Mouse (Mus musculus) layer of hippocampus, adult 11-12 months (tissue): ENCODE measurements around the gene Acnat1.
"Not testable (repeated sequence)": the region's sequence is repeated elsewhere in the genome, so short reads cannot be mapped to it uniquely, and the experiment has no call there.

ENCODE experiments used
- DNase-seq: peaks from one replicate; pipeline ENCODE4 v3.0.0; 2022; ENCODE audit warnings: low spot score

Gene Acnat1

GRCm38 (mm10) chr4:49473435-49474100 is at the start of gene Acnat1:
Gene Acnat1, minus strand, starts transcription at chr4:49473912.
- no peak for DNase-seq

- peak; percentile 80 for DNase-seq
These were observed 48.9 kb upstream of the Acnat1 start for GRCm38 (mm10) chr4:49522576-49522975.

DNA sequence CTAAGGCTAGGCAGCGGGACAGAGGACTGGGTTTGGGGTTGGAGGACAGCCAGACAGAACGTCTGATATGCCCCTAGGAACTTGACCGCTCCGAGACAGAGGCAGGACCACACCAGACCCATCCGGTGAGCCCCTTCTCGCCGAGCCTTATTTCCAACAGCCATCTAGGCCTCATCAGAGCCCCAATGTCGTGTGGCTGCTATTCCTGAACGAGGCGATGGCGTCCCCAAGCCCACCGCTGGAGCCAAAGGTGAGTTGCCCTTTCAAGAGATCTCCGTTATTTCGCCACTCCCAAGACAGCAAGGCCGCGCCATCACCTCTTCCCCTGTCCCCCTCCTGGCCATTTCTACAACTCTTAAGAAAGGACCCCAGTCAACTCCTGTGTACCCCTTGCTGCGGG is 47.6 kb upstream of the Acnat1 start:
- no peak for DNase-seq

GRCm38 (mm10) chr4:49520572-49521340 is 47.0 kb upstream of the Acnat1 start, which contains the start of the genes Mrpl50 and Zfp189:
Gene Mrpl50, minus strand, starts transcription at chr4:49521093.
Gene Zfp189, plus strand, starts transcription at chr4:49521176.
- peak; percentile 97 for DNase-seq

DNA sequence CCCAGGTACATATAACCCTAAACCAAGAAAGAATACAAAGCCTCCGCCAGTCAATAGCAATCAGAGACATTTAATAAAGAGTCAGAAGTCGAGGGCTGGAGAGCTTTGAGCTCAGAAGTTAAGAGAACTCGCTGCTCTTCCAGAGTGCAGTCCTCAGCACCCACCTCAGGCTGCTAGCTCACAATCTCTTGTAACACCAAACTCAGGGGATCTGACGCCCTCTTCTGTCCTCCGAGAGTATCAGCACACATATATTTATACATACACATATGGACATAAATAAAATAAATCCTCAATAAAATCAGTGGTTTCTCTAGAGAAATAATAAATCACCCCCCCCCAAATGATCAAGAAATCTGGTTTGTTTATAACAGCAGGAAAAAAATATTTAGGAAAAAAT is 45.8 kb upstream of the Acnat1 start:
- no peak for DNase-seq

GRCm38 (mm10) chr4:49514441-49514840 is 40.7 kb upstream of the Acnat1 start:
- DNase-seq, result no peak

- no peak for DNase-seq
These were observed 38.9 kb upstream of the Acnat1 start for GRCm38 (mm10) chr4:49512636-49513035.

- not testable (repeated sequence) for DNase-seq
These were observed 36.6 kb upstream of the Acnat1 start for GRCm38 (mm10) chr4:49510236-49510835.

DNA sequence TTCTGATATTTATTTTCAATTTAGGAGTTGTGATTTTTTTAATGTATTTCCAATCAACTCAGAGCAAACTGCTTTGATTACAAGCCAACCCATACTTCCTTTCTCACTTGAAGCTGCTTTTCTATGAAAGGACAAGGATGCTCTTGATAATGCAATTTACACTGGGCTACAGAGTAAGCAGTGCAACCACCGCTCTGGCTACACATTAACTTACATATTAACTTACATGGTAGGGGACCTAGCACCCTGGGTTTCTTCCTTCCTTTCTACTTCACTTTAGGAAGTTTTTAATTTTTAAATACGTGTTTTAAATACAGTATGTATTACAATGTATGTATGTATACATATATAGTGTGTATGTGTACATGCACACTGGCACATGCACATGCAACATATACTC is 35.5 kb upstream of the Acnat1 start:
- no peak for DNase-seq

DNA sequence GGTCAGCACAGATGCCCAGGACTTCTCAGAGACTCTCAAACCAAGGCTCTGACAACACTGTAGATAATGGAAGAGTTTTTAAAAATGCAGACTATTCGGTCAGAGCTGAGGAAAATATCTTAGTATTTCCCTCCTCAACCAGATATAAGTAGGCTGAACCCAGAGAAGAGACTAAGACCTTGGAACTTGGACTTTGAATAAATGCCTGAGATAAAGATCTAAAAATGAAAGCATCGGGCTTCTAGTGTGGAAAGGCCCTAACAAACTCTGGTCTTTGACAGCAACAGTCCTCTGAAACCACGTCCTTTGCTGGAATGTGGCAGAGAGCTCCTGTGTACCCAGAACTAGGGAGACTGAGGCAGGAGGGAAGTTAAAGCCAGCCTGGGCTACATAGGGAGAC is 32.7 kb upstream of the Acnat1 start, which contains the start of gene Baat:
Gene Baat, minus strand, starts transcription at position 172 of the 400 bp plus-strand sequence.
- DNase-seq, result no peak

- DNase-seq, result no peak
These were observed 29.9 kb upstream of the Acnat1 start for GRCm38 (mm10) chr4:49503563-49503962.

DNA sequence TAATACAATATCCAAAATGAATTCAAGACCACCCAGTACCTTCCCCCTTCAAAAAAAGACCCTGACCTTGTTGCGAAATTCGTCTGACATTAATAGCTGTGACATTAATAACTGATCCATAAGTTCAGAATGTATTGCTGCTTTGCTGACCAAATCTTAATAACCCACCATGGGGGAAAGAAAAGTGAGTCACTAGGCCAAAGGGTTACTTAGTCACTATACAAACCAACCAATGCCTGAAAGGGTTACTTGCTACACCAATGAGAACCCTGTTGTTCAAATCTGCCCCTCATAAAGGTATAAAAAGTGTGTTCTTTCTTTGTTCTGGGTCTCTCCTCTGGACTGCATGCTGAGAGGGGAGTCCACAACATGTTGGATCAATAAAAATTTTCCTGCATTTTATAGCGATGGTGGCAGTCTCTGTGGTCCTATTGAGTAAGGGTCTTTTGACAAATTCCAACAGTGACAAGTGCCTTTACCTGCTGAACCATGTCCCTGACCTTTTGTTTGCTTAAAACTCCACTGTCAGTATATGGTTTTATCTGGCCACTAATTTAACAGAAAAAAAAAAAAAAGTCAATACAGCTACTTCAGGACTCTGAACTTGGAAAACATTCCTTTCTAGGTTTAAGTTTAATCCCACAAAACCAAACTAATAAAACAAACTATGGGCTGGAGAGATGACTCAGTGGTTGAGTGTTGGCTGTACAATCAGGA is 12.4 kb upstream of the Acnat1 start:
- DNase-seq, result not testable (repeated sequence)

DNA sequence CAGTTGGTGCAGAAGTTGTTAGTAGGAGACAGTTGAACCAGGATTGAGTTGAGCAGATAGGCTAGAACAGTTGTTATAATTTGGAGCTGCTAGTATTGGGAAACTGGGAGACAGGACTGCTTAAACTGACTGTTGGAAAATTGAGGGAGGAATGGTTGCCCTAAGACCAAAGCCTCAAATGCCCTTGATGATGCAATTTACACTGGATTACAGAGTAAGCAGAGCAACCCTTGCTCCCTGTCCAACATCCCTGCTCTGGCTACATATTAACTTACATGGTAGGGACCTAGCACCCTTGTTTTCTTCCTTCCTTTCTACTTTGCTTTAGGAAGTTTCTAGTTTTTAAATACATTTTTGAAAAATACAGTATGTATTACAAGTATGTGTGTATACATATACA is 11.7 kb upstream of the Acnat1 start:
- DNase-seq, result no peak

- no peak for DNase-seq
These were observed 7.2 kb upstream of the Acnat1 start for GRCm38 (mm10) chr4:49480896-49481295.

- DNase-seq, result no peak
These were observed 6.5 kb upstream of the Acnat1 start for GRCm38 (mm10) chr4:49480104-49480760.

DNA sequence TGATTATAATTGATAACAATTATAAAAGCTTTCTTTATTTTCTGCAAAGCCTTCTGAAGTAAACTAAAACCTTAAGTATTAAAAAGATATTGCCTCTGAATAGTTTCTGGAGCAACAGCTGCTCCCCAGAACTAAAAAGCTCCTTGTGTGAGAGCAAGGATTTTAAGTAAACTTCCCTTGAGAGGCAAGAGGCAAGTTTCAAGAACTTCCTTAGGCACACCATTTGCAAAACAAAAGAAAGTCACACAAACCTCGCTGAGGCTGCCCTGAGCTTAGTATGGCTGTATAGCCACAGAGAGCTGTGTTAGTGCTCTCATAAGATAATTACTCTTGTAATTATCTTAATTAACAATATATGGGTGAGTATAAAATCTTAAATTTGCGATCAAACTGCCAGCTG is 5.3 kb upstream of the Acnat1 start:
- DNase-seq, result not testable (repeated sequence)

- no peak for DNase-seq
These were observed 4.6 kb upstream of the Acnat1 start for GRCm38 (mm10) chr4:49478118-49478877.

GRCm38 (mm10) chr4:49474583-49474982 is 871 bp upstream of the Acnat1 start:
- no peak for DNase-seq

DNA sequence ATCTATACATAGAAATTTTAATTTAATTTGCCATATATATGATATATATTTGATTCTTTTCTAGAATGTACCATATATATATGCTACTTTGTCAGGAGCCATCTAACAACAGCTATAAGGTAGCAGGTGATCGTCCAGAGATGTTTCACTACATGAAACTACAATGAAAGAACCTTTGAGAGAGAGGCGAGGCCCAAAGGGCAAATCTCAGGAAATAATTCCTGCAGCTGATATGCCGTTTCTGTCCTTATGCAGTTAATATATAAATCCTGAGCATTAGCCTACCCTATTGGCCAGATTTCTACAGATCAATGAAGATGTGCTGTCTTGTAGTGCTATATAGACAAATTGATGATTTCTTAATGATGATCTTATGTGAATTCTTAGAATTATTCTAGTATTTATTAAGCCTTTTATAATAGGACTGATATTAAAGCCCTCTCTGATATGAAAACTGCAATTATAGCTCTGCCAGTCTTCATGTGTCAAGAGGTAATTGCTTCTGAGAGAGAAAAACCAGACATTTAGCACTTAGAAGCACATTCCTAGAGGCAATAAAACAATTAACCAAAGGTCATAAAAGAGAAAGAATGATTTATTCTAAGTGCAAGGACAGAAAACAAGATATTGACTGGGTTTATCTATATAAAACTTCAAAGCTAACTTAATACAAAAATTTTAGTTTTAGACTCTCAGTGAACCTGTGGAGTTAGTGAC is 4.1 kb downstream of the Acnat1 start:
- no peak for DNase-seq

GRCm38 (mm10) chr4:49467360-49467759 is 6.4 kb downstream of the Acnat1 start:
- no peak for DNase-seq
